Mouse (Mus musculus): ENCODE results near the gene Vsig1.

Gene Vsig1

GRCm38 (mm10) chrX:140907360-140907759 is at the start of gene Vsig1:
Gene Vsig1 (plus strand): TSS chrX:140907608.
- DNase-seq (ENCODE audit: low spot score in 2 of 2) = no peak

- DNase-seq (ENCODE audit: low spot score in 2 of 2) = no peak
These were observed 44.6 kb upstream of the Vsig1 start for GRCm38 (mm10) chrX:140862760-140863159.

DNA sequence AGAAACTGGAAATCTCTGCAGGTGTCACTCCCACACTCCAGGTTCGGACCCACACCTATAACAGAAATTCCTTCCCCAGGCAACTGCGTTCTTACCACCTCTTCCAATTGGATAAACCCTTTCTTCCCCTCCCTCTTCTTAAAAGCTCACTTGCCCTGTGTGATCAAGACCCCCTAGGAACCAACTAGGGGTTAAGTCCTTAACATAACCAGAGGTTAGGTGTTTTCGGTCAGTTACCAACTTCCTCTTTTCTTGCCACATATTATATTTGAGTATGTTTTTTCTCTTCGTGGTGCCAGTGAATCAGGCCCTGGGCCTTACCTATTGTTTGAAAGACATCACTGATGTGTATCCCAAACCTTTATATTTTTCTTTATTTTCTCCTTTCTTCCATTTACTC is 44.0 kb upstream of the Vsig1 start:
- no peak for DNase-seq (ENCODE audit: low spot score in 2 of 2)

- DNase-seq (ENCODE audit: low spot score in 2 of 2) = no peak
These were observed 20.2 kb upstream of the Vsig1 start for GRCm38 (mm10) chrX:140887193-140887592.

DNA sequence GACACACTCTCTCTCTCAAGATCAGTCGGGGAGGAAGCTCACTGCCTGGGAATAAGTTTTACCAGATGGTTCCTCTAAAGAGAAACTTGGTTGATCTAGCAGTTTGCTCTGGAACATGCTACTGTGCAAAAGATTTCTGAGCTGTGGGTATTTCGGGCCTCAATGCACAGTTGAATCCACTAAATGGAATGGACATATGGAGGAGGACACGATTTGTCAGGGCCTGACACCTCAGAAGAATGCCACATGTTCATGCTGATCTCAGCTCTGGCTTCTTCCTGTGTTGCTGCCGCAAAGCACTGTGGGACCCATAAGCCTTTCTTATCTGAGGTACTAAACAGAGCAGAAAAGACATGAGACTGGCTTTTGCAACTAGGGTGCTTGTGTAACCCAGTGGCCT is 15.6 kb upstream of the Vsig1 start:
- DNase-seq (ENCODE audit: low spot score in 2 of 2) = peak; percentile 2 to 22

DNA sequence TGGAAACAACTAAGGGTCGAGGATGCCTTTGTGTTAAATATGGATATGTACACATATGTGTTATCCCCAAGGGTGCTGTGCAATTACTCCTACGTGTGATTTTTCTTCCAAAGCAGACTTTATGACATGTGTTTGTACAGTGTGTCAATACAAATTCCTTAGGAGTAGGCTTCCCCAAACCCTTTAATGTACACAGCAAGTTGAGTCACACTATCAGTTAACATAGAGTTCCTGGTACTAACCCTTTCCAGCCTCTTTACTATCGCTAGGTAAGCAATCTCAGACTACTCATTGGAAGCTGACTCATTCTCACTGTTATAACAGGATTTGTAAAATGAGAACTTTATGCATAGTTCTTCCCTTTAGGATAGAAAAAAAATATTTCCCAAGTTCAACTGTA is 3.9 kb upstream of the Vsig1 start:
- DNase-seq (ENCODE audit: low spot score in 2 of 2) = no peak

DNA sequence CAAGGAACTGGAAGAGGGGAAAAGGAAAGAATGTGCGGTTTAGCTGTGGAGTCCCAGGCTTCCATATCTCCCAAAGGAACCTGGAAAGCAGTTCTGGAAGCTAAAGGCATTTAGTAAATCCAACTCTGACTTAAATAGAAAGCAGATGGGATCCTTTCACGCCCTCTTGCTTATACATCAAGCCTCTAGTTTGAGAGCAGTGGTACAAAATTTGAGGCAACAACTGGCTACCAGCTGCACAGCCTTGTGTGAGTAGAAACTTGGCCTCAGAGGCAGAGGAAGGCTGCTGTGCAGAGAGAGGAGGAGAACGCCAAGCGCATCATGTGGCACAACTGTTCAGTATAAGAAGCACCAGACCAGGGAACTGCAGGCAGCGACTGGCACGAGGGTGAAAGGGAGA is 13.9 kb downstream of the Vsig1 start:
- peak; percentile 0 to 8 for DNase-seq (ENCODE audit: low spot score in 2 of 2)

GRCm38 (mm10) chrX:140932066-140932465 is 24.7 kb downstream of the Vsig1 start:
- peak in 1 of 2 experiments; percentile 2 for DNase-seq (ENCODE audit: low spot score in 2 of 2)

- no peak for DNase-seq (ENCODE audit: low spot score in 2 of 2)
These were observed 25.9 kb downstream of the Vsig1 start for GRCm38 (mm10) chrX:140933263-140933662.

DNA sequence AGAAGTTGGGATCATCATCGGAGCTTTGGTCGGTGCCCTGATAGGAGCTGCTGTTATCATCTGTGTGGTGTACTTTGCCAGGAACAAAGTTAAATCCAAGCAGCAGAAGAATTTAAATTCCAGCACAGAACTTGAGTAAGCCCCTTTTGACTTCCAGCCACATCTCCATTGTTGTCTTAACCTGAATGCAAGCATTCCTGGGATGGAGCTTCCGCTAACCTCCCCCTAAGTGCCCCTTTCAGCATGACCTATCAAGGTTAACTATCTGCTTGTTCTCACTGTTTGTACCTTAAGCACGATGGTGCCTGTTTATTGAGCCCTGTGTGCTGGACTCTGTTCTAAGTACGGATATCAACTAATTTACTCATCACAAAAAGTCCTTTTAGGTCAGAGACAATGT is 28.9 kb downstream of the Vsig1 start:
- no peak for DNase-seq (ENCODE audit: low spot score in 2 of 2)

DNA sequence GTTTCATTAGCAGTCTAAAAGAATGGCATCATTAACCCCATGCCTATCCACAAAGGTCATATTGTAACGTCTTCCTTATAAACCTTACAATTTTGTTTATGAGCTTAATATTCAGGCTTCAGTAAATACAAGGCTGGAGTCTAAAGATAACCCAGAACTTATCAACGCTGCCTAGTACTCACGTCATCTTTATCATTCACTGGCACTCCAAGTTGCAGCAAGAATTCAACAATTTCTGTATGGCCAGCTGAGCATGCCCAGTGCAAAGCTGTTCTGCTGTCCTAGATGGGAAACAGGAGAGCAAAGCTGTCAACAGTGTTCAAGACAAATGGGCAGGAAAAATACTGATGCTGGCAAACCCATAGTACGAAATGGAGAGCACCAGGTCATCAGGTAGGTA is 46.2 kb downstream of the Vsig1 start:
- no peak for DNase-seq (ENCODE audit: low spot score in 2 of 2)

DNA sequence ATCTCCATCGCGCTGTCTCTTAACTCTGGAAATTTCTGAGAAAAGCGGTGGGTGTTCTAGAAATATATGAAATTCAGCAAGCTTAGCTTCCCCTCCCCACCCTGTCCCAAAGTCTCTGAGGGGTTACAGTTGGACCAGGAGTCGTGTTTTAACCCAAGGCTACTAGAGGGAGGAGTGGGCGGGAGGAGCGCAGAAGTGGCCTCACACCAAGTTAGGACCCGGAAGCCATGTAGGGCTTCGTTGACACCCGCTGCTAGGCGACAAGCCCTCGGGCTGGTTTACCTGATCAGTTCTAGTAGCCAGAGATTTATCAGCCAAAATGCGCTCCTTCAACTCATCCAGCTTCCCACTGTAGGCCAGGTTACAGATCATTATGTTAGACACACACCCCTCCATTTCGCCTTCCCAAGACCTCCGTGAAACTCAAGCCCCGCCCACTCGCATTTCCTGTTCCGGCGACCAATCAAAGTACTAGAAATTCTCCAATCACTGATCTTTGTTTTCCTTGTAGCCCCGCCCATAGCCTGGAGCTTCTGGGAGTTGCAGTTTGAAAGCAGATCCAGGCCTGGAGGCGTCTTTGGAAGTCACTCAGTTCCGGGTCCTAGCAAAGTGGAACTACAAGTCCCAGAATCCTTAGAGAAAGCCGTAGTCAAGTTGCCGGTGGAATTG is 49.0 kb downstream of the Vsig1 start, which contains the start of the genes Psmd10 and Atg4a:
Psmd10 (minus strand) TSS at position 457 of the 669 bp plus-strand sequence.
Atg4a (plus strand) TSS at position 636 of the 669 bp plus-strand sequence.
- peak; percentile 91 to 95 for DNase-seq (ENCODE audit: low spot score in 2 of 2)

GRCm38 (mm10) chrX:140956959-140957358 is 49.6 kb downstream of the Vsig1 start:
- DNase-seq (ENCODE audit: low spot score in 2 of 2) = no peak

DNA sequence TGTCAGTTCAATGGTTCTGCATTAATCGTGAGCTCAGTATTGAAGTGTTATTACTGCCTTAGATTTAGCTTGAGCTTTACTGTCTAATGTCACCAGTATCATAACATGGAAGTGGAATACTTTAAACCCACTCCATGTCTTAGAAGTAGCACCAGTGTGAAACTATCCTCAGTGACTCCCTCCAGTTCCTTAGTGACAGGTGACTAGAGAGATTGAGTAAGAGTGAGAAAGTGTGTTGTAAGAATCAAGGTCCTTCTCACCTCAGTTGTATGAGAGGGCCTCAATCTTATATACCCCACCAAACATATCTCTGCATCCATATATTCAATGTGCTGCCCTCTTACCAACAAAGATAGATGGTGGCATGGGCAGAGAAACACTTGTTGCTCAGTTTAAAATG is 71.5 kb downstream of the Vsig1 start:
- no peak for DNase-seq (ENCODE audit: low spot score in 2 of 2)

DNA sequence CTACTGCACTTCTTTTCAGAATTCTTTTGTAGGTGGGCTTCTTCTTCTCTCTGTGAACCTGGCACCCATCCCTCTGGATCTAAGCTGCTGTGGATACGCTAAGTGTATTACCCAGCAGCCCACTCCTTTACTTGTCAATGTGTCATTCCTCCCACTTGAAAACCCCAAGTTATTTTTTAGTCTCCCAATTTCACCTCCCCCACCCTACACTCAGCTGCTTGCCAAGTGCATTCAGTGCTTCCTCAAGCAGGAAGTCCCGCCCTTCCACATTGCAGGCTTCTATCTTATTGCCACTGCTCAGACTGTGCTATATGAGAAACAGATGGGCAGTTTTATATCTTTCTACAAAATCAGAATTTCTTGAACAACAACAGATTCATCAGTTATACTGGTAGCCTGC is 72.1 kb downstream of the Vsig1 start:
- DNase-seq (ENCODE audit: low spot score in 2 of 2) = peak in 1 of 2 experiments; percentile 16

GRCm38 (mm10) chrX:140980163-140980562 is 72.8 kb downstream of the Vsig1 start:
- DNase-seq (ENCODE audit: low spot score in 2 of 2) = no peak

- no peak for DNase-seq (ENCODE audit: low spot score in 2 of 2)
These were observed 76.0 kb downstream of the Vsig1 start for GRCm38 (mm10) chrX:140983206-140983960.

DNA sequence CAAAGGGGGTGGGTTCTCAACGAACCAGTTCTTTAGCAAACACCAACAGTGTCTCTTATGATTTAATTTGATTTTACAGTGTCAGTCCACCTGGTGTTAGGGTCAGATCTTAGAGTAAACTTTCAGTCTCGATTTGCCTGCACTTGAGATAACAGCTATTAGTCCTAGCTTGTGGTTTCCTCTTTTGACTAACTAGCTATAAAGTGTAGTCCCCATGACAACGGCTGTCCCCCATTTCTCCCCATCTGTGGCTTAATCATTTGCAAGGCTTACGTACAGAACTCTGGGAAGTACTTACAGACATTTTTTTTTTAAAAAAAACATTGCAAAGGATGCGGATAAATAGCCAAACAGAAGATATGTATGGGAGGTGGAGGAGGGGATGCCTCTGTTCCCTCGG is 77.4 kb downstream of the Vsig1 start:
- DNase-seq (ENCODE audit: low spot score in 2 of 2) = no peak

DNA sequence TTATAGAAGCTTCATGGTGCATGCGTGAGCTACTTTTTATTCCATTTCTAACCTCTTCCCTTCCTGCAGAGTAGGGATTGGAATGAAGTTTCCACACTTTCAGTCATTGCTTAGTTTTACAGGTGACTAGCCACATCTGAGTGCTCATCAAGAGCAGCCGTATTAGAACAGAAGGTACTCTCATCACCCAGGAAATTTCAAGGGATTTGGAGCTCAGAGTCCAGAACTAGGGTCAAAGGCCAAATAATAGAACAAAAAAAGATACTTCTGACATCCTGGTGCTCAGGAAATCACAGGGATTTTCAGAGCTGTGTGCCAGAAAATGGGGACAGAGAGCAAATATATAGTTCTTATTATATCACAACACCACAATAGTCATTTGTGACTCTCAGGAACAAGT is 77.8 kb downstream of the Vsig1 start:
- no peak for DNase-seq (ENCODE audit: low spot score in 2 of 2)
